Mouse (Mus musculus): ENCODE results near the gene Tpbg.

DNA sequence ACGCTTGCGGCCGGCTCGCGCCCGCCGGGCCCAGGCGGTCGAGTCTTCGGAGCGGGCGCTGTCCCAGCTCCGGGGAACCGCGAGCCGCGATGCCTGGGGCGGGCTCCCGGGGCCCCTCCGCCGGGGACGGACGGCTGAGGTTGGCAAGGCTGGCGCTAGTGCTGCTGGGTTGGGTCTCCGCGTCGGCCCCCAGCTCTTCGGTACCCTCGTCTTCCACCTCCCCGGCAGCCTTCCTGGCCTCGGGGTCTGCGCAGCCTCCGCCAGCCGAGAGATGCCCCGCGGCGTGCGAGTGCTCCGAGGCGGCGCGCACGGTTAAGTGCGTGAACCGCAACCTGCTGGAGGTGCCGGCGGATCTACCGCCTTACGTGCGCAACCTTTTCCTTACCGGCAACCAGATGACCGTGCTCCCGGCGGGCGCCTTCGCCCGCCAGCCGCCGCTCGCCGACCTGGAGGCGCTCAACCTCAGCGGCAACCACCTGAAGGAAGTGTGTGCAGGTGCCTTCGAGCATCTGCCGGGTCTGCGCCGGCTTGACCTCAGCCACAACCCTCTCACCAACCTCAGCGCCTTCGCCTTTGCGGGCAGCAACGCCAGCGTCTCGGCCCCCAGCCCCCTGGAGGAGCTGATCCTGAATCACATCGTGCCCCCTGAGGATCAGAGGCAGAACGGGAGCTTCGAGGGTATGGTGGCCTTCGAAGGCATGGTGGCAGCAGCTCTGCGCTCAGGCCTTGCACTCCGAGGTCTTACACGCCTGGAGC, 1.9 kb downstream of the Tpbg start:
- 0 out of 2 replicates have a peak, but pooled peaks have one; percentile 8 for TF ChIP-seq CTCF (IDR thresholded peaks at IDR 0.05)
- no peak for TF ChIP-seq EP300 (IDR thresholded peaks at IDR 0.05)

All from lung, postnatal 0 days (tissue).